Mouse (Mus musculus): Measurements from ENCODE around the gene Agrp. TPM values are rescaled to one million over a fixed set of nuclear protein-coding genes. Genes with fewer than 3 reads are reported as not detected.

The Agrp gene
- total and polyA plus RNA-seq, 2 experiments from 2014 or later = 7.6 TPM; not detected in 1

DNA sequence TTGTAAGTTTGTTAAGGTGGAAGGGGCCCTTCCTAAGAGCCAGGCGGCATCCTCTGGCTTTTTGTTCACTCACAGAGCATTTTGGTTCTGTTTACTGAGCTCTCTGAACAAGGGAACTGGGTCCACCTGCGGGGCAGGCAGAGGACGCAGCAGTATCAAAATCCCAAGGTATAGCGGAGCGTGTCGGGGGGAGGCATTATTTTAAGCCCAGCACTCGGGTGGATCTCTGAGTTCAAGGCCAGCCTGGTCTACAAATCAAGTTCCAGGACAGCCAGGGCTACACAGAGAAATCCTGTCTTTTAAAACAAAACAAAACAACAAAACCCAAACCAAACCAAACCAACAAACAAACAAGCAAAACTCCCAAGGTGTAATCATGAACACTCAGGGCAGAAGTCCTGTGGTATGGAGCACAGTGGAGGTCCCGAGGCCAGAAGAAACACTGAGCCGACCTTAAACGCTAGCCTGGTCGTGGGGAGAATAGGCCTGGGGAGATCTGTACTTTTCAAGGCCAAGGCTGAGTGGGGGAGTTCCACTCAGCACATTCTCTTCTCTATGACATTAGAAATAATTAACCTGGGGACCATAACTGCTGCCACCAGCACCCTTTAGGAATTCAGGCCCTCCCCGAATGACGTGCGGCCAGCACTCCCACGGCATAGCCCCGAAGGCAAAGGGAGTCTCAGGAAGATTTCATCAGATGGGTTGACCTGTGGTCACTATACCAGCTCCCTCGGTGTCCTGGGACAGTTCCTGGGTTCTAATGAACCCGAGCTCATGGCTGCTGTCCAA is 42.5 kb downstream of the Agrp start:
- Histone ChIP-seq H3K4me3 (ENCODE audit: low read depth, low read length) (no peak overlapping the region), H3K4me1 (ENCODE audit: insufficient read depth, low read length) (no peaks in the 10 kb centered on the region), H3K9ac (replicated peaks; ENCODE audit: low read length, poor library complexity, severe bottlenecking) (no peak overlapping the region), H3K27me3 (ENCODE audit: insufficient read depth, low read length) (no peaks in the 10 kb centered on the region), H3K36me3 (ENCODE audit: insufficient read depth, low read length) (no peaks in the 10 kb centered on the region), H3K27ac (ENCODE audit: low read depth, low read length) (no peak overlapping the region), H3K4me2 (ENCODE audit: low read depth, low read length, poor library complexity, severe bottlenecking) (no peak overlapping the region), H3K9me3 (ENCODE audit: low read length) (no peaks in the 10 kb centered on the region)
- DNase-seq (ENCODE audit: low spot score) (no peak), ATAC-seq (ENCODE audit: low FRiP score) (no peak)
- no peak for TF ChIP-seq CTCF (IDR thresholded peaks at IDR 0.05)
- WGBS = 80% methylated on average over 18 of the region's 18 CpGs

- no peak for TF ChIP-seq CTCF (IDR thresholded peaks at IDR 0.05)
- DNase-seq (ENCODE audit: low spot score) = no peak
- ATAC-seq (ENCODE audit: low FRiP score) = no peak
- Histone ChIP-seq H3K27me3 (ENCODE audit: insufficient read depth, low read length) (no peaks in the 10 kb centered on the region), H3K36me3 (ENCODE audit: insufficient read depth, low read length) (no peaks in the 10 kb centered on the region), H3K4me3 (ENCODE audit: low read depth, low read length) (no peak overlapping the region), H3K27ac (ENCODE audit: low read depth, low read length) (no peak overlapping the region), H3K9me3 (ENCODE audit: low read length) (no peaks in the 10 kb centered on the region), H3K4me1 (ENCODE audit: insufficient read depth, low read length) (no peaks in the 10 kb centered on the region), H3K4me2 (ENCODE audit: low read depth, low read length, poor library complexity, severe bottlenecking) (0 out of 2 replicates have a peak overlapping the region, but pooled peaks have one; percentile 6), H3K9ac (replicated peaks; ENCODE audit: low read length, poor library complexity, severe bottlenecking) (no peak overlapping the region)
- WGBS = 30% methylated on average over 15 of the region's 15 CpGs
Observed at GRCm38 (mm10) chr8:105593859-105594258, 43.3 kb downstream of the Agrp start.

DNA sequence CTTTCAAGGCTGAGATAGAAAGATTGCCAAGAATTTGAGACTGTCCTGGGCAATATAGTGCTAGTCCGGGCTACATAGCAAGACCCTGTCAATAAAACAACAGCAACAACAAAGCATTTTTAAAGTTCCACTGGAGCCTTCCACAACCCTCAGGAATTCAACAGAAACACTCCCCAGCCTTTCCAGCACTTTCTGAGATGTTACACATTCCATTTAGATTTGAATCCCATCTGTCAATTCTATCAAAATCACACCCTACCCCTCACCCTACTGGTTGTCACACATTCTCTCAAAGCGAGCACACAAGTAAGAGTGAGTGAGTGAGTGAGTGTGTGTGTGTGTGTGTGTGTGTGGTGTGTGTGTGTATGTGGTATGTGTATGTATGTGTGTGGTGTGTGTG is 44.8 kb downstream of the Agrp start:
- DNase-seq (ENCODE audit: low spot score) (no peak), ATAC-seq (ENCODE audit: low FRiP score) (no peak)
- Histone ChIP-seq H3K9ac (replicated peaks; ENCODE audit: low read length, poor library complexity, severe bottlenecking) (no peak overlapping the region), H3K27me3 (ENCODE audit: insufficient read depth, low read length) (no peaks in the 10 kb centered on the region), H3K9me3 (ENCODE audit: low read length) (no peaks in the 10 kb centered on the region), H3K36me3 (ENCODE audit: insufficient read depth, low read length) (no peaks in the 10 kb centered on the region), H3K4me3 (ENCODE audit: low read depth, low read length) (no peak overlapping the region), H3K4me2 (ENCODE audit: low read depth, low read length, poor library complexity, severe bottlenecking) (no peak overlapping the region), H3K4me1 (ENCODE audit: insufficient read depth, low read length) (no peaks in the 10 kb centered on the region), H3K27ac (ENCODE audit: low read depth, low read length) (no peak overlapping the region)
- TF ChIP-seq CTCF (IDR thresholded peaks at IDR 0.05) = no peak
- WGBS = 87% methylated on average over 2 of the region's 2 CpGs

DNA sequence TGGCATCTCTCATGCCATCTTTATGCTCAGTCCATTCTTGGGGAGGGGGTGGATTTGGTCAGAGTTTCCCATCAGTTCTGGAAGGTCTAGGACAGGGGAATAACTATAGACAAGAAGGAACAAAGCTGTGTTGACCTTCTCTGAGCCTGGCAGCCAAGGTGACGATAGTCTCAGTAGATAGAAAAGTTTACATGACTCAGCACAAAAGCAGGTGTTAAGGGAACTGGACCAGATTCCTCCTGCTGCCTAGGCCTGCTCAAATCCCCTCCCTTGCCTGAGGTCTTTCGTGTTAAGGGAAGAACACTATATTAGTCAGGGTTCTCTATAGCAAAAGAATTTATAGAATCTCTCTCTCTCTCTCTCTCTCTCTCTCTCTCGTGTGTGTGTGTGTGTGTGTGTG is 57.5 kb downstream of the Agrp start:
- Histone ChIP-seq H3K9ac (replicated peaks; ENCODE audit: low read length, poor library complexity, severe bottlenecking) (no peak overlapping the region), H3K36me3 (ENCODE audit: insufficient read depth, low read length) (no peaks in the 10 kb centered on the region), H3K27me3 (ENCODE audit: insufficient read depth, low read length) (no peaks in the 10 kb centered on the region), H3K4me2 (ENCODE audit: low read depth, low read length, poor library complexity, severe bottlenecking) (no peak overlapping the region), H3K4me1 (ENCODE audit: insufficient read depth, low read length) (no peaks in the 10 kb centered on the region), H3K9me3 (ENCODE audit: low read length) (no peaks in the 10 kb centered on the region), H3K4me3 (ENCODE audit: low read depth, low read length) (no peak overlapping the region), H3K27ac (ENCODE audit: low read depth, low read length) (no peak overlapping the region)
- DNase-seq (ENCODE audit: low spot score) (no peak), ATAC-seq (ENCODE audit: low FRiP score) (no peak)
- no peak for TF ChIP-seq CTCF (IDR thresholded peaks at IDR 0.05)
- 75% methylated on average over 3 of the region's 3 CpGs for WGBS

DNA sequence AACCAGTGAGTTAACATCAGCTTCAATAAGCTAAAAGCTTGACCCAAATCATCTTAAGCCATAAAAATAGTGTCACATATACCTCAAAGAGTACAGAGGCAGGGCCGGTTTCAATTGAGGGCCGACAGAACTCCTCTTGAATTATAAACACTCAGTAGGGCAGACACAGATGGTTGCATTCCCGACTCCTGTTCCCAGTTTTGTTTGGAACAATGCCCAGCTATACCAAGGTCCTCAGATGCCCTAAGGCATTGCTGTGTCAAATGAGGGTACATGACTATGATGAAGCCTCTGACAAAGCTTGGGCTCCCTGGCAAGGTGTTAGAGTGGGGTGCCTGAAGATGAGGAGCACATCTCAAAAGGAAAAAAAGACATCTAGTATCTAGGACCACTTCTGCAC is 61.7 kb downstream of the Agrp start:
- no peaks in the 10 kb centered on the region for H3K9me3 ChIP-seq (ENCODE audit: low read length)
- no peaks in the 10 kb centered on the region for H3K27me3 ChIP-seq (ENCODE audit: insufficient read depth, low read length)
- DNase-seq (ENCODE audit: low spot score) = peak; percentile 38
- H3K9ac ChIP-seq (replicated peaks; ENCODE audit: low read length, poor library complexity, severe bottlenecking) = no peak overlapping the region
- no peak overlapping the region for H3K4me3 ChIP-seq (ENCODE audit: low read depth, low read length)
- no peaks in the 10 kb centered on the region for H3K4me1 ChIP-seq (ENCODE audit: insufficient read depth, low read length)
- no peak overlapping the region for H3K4me2 ChIP-seq (ENCODE audit: low read depth, low read length, poor library complexity, severe bottlenecking)
- 69% methylated on average over 3 of the region's 3 CpGs for WGBS
- no peak for TF ChIP-seq CTCF (IDR thresholded peaks at IDR 0.05)
- H3K36me3 ChIP-seq (ENCODE audit: insufficient read depth, low read length) = no peaks in the 10 kb centered on the region
- no peak overlapping the region for H3K27ac ChIP-seq (ENCODE audit: low read depth, low read length)
- no peak for ATAC-seq (ENCODE audit: low FRiP score)

GRCm38 (mm10) chr8:105574741-105575140 is 62.5 kb downstream of the Agrp start:
- Histone ChIP-seq H3K4me1 (ENCODE audit: insufficient read depth, low read length) (no peaks in the 10 kb centered on the region), H3K36me3 (ENCODE audit: insufficient read depth, low read length) (no peaks in the 10 kb centered on the region), H3K27me3 (ENCODE audit: insufficient read depth, low read length) (no peaks in the 10 kb centered on the region), H3K9me3 (ENCODE audit: low read length) (no peaks in the 10 kb centered on the region), H3K4me2 (ENCODE audit: low read depth, low read length, poor library complexity, severe bottlenecking) (no peak overlapping the region), H3K9ac (replicated peaks; ENCODE audit: low read length, poor library complexity, severe bottlenecking) (no peak overlapping the region), H3K4me3 (ENCODE audit: low read depth, low read length) (no peak overlapping the region), H3K27ac (ENCODE audit: low read depth, low read length) (no peak overlapping the region)
- no peak for TF ChIP-seq CTCF (IDR thresholded peaks at IDR 0.05)
- 44% methylated on average over 6 of the region's 6 CpGs for WGBS
- DNase-seq (ENCODE audit: low spot score) (no peak), ATAC-seq (ENCODE audit: low FRiP score) (no peak)
